Mouse (Mus musculus): ENCODE measurements around the gene Ptgs2.

The Ptgs2 gene

GRCm38 (mm10) chr1:150147272-150147671 lies 47.4 kb downstream of the Ptgs2 start:
- no peak for DNase-seq (ENCODE audit: low read depth, low spot score)

GRCm38 (mm10) chr1:150151411-150151810 lies 51.6 kb downstream of the Ptgs2 start:
- DNase-seq (ENCODE audit: low read depth, low spot score) = no peak

All from WW6 (cell line).